Mouse (Mus musculus) olfactory bulb, adult 2 months (tissue): ENCODE measurements around the gene Magi2. TPM values are rescaled to one million over a fixed set of nuclear protein-coding genes. Genes with fewer than 3 reads are reported as not detected.

Source experiments
- H3K27ac ChIP-seq: fragments of 200-500 bp; 2 replicates; pipeline ENCODE4 v1.5.1; 2012; ENCODE audit warnings: low read depth, low read length; ENCODE audit not compliant: insufficient read depth
- H3K4me1 ChIP-seq: fragments of 200-500 bp; 2 replicates; pipeline ENCODE4 v1.6.1; 2012; ENCODE audit warnings: low read length; ENCODE audit not compliant: control insufficient read depth, insufficient read depth
- H3K4me3 ChIP-seq: fragments of 200-500 bp; 2 replicates; pipeline ENCODE4 v1.5.1; 2012; ENCODE audit warnings: mild to moderate bottlenecking, low read depth, low read length, moderate library complexity; ENCODE audit not compliant: insufficient read depth
- CTCF ChIP-seq: fragments of 200-500 bp; IDR thresholded peaks from 2 replicates; pipeline ENCODE4 v1.5.1; 2012; ENCODE audit warnings: low read depth, mild to moderate bottlenecking, low read length, moderate library complexity; ENCODE audit not compliant: insufficient read depth
- POLR2A ChIP-seq: fragments of 200-500 bp; IDR thresholded peaks from 2 replicates; pipeline ENCODE4 v1.6.1; 2012; ENCODE audit warnings: mild to moderate bottlenecking, low read depth, low read length, moderate library complexity; ENCODE audit not compliant: insufficient read depth
- WGBS: fragments of 180-500 bp; shearing (Covaris S2); methylation state at CpG from one replicate; pipeline ENCODE4 v1.1.7; 2018; 5-methylcytosine and 5-hydroxymethylcytosine counted together
- polyA plus RNA-seq: library from polyadenylated mRNA; stranded (reverse); fragments of >200 nt; gene quantifications from 2 replicates; pipeline ENCODE4 v1.2.4, GENCODE M21; 2012; ENCODE audit warnings: low replicate concordance; ENCODE audit not compliant: missing spikeins, insufficient read depth, insufficient read length

Gene Magi2
- polyA plus RNA-seq, 1 experiment: not detected

DNA sequence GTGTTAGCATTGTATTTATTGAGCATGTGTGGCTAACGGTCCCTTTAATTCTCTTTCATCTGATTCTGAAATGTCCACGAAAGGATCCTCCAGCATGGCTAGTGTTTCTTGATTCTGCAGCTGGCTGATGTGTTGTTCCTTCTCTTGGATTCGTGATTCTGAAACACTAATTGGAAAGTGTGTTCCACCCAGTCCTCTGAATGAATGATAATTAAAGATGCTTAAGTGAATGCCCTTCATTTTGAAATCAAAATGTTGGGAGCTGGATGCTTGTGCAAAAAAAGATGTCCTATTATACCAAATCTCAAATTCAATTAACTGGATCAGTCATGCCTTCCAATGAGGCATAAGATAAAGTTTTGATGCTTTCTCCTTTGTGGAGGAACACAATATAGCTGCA lies 1132.2 kb downstream of the Magi2 start:
- Histone ChIP-seq H3K27ac (no peak overlapping the region), H3K4me1 (no peaks in the 10 kb centered on the region), H3K4me3 (no peak overlapping the region)
- 34% methylated on average over 3 of the region's 3 CpGs for WGBS
- TF ChIP-seq CTCF: no peak
- TF ChIP-seq POLR2A: no peak

DNA sequence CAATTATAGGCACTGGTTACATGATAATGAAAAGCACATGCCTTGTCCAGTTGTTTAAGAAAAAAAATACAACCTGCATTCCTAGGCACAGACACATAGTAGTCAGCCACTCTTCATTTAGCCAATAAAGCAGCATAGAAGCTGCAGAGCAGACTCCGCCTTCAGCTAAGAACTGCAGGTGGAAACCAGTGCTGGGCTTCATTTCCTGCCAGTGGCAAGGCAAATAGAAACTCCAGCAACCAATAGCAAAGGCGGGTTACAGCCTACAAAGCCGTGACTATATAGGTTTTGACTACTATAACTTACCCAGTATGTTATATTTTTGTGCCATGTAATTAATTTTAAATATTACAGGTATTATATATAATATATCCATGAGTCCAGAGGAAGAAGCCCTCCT lies 1135.3 kb downstream of the Magi2 start:
- 97% methylated on average over 3 of the region's 3 CpGs for WGBS

DNA sequence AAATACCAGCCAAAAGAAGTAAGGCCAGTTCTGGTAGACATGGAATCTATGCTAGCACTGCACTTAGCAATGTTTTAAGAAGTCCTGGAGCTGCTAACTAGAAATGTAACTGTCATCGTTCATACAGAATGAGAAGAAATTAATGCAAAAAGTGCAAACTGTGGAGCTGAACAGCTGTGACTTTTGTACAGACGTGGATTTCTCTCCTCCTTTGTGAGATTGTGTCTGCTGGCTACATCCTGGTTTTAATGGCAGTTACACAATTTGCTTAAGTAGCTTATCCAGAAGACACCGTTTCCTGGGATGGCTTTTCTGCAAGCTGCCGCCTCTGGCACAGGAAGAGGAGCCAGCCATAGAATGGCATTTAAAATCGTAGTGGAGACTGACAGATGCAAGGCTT lies 1136.4 kb downstream of the Magi2 start:
- 70% methylated on average over 5 of the region's 5 CpGs for WGBS
- Histone ChIP-seq H3K4me1 (no peaks in the 10 kb centered on the region), H3K4me3 (no peak overlapping the region), H3K27ac (no peak overlapping the region)
- TF ChIP-seq POLR2A (no peak), CTCF (no peak)

More for the DNA sequence above, 1135.3 kb downstream of the Magi2 start:
- Histone ChIP-seq H3K27ac (no peak overlapping the region), H3K4me1 (no peaks in the 10 kb centered on the region), H3K4me3 (no peak overlapping the region)
- TF ChIP-seq POLR2A (no peak), CTCF (no peak)

DNA sequence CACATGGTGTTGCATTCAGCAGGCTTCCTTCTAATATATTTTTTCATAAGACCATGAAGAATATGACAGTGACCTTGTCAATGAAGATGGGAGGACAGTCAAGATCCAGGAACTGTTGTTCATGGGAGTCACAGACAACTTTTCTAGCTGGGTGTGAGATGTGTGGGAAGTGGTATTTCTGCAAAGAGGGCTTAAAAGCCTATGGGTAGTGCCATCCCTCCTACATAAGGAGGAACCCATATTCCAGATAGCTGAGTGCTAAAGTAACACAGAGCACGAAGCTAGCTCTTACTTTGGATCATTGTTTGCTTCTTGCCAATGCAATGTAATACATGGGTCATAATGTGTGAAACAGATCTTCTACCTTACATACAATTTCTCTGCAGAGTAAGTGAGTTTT lies 1146.8 kb downstream of the Magi2 start:
- Histone ChIP-seq H3K4me1 (no peaks in the 10 kb centered on the region), H3K27ac (no peak overlapping the region), H3K4me3 (no peak overlapping the region)
- WGBS: 70% methylated on average over 1 of the region's 1 CpGs
- TF ChIP-seq CTCF (no peak), POLR2A (no peak)

DNA sequence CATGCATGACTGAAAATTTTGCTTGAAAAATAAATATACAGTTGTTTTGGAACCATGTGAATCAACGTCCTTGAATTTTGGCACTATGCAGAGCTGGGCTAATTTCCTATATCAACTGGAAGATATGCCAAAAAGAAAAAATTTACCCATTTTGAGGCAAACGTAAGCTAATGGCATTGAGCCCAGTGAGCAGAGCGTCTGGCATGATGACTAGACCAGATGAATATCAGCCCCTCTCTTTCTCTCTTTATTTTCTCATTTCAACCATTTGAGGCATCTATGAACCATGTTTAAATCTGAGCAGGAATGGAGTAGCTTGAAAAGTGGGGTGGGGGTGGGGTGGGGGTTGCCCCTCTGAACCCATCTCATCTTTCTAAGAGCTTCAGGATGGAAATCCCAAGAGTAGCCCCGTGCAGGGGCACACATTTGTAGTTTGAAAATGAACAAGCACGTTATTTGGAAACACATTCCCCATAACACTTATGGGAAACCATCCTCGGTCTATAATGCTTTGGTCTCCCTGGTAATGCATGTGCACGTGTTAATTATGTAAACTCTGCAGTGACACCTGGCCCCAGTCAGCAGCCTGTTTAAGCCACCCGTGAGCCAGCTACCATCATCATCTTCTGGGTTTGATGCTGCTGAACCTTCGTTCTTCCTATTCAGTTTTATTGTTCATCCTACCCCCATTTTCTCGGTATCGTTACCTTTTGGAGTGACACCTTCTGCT lies 1151.4 kb downstream of the Magi2 start:
- TF ChIP-seq CTCF (no peak), POLR2A (no peak)
- WGBS: 82% methylated on average over 11 of the region's 11 CpGs
- no peak overlapping the region for H3K4me3 ChIP-seq
- H3K4me1 ChIP-seq: no peaks in the 10 kb centered on the region
- H3K27ac ChIP-seq: no peak overlapping the region

DNA sequence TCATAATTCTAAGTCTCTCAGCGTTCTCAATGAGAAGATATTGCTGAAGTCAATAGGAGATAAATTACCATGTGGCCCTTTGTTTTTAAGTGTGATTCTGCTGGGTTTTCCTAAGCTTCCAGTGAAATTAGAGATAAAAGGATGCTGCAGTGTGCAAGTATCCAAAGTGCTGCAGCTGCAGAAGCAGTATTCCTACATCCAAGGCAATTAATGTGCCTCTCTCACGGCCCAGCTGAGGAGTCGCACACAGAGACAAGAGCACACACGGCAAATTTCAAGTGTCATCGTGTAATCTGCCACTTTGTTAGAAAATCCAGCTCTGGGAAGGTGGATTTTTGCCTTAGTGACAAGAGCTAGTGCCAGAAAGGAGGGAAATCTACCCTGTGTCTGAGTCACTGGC lies 1177.7 kb downstream of the Magi2 start:
- no peak overlapping the region for H3K27ac ChIP-seq
- TF ChIP-seq POLR2A (no peak), CTCF (no peak)
- no peaks in the 10 kb centered on the region for H3K4me1 ChIP-seq
- 34% methylated on average over 5 of the region's 5 CpGs for WGBS
- H3K4me3 ChIP-seq: no peak overlapping the region

DNA sequence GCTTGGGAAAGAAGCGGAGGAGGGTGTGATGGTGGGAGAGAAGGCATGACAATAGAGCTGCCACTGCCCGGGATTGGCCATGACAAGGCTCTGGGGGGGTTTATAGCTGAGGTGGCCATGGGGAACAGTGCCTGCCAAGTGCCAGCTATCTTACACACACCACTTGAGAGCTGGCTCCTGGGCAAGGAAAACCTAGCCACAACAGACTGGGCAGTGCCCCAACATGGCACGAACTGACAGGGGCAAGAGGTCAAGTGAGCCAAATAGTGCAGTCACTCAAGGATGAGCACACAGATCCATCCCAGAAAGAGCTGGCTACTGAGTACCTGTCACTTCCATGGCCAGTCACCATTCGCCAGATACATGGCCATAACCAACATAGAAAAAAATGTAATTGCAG lies 1179.8 kb downstream of the Magi2 start:
- H3K27ac ChIP-seq: no peak overlapping the region
- H3K4me3 ChIP-seq: no peak overlapping the region
- H3K4me1 ChIP-seq: no peaks in the 10 kb centered on the region
- TF ChIP-seq POLR2A: no peak
- no peak for TF ChIP-seq CTCF
- 84% methylated on average over 4 of the region's 4 CpGs for WGBS

DNA sequence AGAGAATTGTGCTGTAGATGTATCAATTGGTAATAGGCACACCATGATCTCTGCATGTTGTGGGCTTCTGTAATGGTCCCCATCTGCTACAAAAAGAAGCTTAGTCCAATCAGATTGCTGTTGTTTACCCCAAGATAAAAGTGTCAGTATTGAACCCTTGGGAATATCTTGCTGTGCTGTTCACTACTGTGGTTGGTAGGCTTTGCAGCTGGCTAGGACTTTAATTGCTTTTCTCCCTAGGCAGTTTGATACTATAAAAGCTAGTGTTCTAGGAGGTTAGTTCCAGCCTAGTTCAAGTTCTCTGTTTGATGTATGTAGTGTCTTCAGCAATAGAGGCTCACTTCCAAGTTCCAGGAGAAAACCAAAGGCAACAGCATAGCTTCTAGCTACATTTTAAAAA lies 1188.5 kb downstream of the Magi2 start:
- Histone ChIP-seq H3K27ac (no peak overlapping the region), H3K4me3 (no peak overlapping the region), H3K4me1 (no peaks in the 10 kb centered on the region)
- TF ChIP-seq CTCF (no peak), POLR2A (no peak)

DNA sequence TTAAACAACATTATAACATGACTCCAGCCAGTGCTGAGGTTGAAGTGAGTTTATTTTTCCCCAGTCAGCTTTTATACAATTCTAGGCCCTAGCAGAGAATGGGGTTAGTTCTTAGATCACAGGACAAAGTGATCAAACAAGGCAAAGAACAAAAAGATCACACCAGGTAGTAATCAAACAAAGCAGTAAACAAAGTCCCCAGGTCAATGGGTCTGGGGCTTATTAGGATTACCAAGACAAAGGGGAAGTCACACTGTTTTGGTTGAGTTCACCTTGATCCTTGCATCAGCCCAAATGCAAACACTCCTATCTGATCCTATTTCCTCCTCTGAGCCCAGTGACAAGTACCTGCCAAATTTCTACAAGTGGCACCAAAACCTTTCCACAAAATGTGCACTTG lies 1190.5 kb downstream of the Magi2 start:
- TF ChIP-seq CTCF (no peak), POLR2A (no peak)
- no peak overlapping the region for H3K4me3 ChIP-seq
- H3K27ac ChIP-seq: no peak overlapping the region
- no peaks in the 10 kb centered on the region for H3K4me1 ChIP-seq
